Mouse (Mus musculus): ENCODE data around the gene Rps28. TPM values are rescaled to one million over a fixed set of nuclear protein-coding genes. Genes with fewer than 3 reads are reported as not detected.
A peak's percentile ranks its signal among the peaks of the same experiment; 100 is the strongest.

The Rps28 gene
- total RNA-seq, 2 experiments from 2014 or later = 756 to 834 TPM

DNA sequence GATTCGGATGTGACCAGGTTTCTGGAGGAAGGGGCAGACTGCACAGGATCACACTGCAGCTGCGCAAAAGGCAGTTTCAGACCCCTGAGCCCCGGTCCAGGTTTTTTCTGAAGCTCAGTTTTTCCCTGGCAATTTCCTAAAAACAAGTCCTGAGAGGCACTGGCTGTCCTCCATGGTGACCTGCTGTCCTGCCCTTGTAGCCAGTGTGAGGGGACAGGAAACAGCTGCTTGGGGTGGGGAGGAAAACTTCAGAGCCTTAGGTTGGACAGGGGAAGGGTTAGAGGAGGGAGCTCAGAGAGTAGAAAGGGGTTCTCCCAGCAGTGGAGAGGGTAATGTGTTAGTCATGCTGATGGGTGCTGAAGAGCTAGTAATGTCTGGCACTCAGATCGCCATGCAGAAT, 11.4 kb downstream of the Rps28 start:
- no peak for DNase-seq (ENCODE audit: low spot score in 2 of 2)

DNA sequence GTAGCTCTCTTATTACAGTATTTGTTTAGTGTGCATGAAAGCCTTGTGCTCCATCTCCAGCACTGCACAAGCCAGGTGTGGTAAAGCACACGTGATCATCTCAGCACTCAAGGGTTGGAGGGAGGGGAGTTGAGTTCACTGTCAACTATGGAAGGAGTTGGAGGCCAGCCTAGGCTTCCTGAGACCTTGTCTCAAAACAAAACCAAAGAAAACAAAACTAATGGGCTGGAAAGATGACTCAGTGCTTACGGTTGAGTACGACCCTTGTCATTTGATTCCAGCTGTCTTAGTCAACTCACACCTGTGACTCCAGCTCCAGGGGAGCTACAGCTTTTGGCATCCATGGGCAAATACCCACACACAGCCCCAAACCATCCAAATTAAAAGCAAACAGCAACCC, 11.9 kb downstream of the Rps28 start:
- no peak for DNase-seq (ENCODE audit: low spot score in 2 of 2)

DNA sequence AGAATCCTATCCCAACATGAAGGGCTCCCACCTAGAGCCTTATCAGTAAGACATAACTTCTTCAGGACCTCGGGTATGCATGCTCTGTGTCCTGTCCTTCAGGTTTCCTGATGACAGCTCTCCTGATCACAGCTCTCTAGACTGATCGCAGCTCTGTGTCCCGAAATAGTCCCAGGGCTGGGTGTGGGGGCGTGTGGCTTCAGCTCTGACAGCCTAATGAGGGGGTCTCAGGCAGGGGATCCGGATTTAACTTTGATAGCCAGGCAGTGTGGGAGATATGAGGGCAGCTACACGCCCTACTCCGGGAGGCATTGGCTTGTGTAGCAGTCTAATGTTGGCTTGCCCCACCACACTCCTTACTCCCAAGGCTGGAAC, 13.2 kb downstream of the Rps28 start:
- no peak for DNase-seq (ENCODE audit: low spot score in 2 of 2)

DNA sequence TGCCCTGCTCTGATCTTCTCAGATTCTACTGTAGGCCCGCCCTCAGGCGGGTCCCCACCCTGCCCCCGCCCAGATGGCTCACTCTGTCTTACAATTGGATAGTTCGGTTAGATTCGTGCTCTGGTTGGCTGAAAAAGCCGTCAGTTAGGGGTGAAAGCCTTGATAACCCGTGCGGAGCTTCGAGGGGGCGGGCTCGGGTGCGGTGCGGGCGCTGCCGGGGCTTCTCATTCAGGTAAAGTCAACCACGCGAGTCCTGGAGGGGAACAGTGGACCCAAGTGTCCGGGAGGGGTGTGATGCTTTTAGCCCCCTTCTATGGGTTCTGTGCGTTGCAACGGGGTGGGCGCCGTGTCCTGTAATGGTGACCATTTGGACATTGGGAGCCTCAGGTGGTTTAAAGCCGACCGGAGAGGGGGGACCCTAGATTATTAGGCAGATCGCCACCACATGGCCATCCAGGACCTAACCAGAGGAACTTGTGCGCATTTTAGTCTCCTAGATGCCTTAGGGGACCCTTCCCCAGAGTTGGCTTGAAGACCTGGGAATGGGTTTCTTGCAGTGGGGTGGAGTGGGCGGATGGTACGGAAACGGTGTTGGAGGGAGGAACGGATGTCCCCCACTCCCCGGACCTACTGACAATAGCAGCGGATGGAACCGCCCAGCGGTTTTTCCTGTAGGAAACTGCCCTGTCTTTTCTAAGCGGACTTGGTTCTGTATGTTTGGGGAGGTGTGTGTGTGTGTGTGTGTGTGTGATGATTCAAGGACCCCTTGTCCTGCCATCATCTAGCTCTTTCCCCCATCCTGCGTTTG, 13.8 kb downstream of the Rps28 start, which contains the start of gene Kank3:
Kank3 (plus strand) TSS at position 186 of the 808 bp plus-strand sequence.
- DNase-seq (ENCODE audit: low spot score in 2 of 2) = peak; percentile 84 to 97

DNA sequence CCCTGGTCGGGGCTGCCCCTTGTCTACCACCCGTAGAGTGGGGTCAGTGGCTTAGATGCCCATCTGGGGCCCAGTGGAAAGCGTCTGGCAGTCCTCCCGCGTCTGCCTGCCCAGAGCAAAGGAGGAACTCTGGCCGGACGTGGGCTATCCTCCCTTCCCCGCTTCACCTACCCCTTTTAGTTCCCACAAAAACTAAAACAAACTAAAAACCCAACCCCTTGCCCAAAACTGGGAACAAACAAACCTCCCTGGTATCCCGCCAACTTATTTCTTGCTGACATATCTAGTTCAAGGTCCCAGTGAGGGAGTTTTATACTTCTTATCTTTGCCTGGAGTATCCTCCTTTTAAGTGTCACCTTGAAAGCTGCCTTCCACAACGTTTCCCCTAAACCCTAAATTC, 16.2 kb downstream of the Rps28 start:
- no peak for DNase-seq (ENCODE audit: low spot score in 2 of 2)

DNA sequence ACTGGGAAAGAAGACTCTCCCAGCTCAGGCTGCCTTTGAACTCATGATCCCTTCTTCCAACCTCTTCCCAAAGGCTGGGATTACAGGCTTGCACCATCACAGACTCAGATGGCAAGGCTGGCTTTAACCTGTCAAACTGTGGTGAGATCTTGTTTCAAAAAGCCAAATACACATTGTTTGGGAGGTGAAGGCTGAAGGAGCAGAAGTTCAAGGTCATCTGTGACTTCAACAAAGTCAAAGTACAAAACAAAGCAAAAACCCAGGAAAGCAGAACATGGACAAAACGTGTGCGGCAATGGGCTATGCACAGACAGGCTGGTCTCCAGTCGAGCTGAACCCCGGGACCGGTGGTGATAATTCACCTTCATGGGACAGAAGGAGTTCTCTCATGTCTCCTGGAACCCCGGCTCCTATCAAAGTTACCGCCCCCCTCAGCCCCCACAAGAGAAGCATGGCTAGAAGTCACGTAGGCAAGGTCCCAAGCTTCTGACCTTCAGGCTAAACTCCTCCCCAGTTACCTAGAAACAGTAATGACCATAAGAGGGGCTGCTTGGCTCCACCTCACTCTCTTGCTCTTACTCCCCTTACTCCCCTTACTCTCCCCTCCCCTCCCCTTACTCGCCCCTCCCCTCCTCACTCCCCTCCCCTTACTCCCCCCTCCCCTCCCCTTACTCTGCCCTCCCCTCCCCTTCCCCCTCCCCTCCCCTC, 17.0 kb downstream of the Rps28 start:
- no peak for DNase-seq (ENCODE audit: low spot score in 2 of 2)

DNA sequence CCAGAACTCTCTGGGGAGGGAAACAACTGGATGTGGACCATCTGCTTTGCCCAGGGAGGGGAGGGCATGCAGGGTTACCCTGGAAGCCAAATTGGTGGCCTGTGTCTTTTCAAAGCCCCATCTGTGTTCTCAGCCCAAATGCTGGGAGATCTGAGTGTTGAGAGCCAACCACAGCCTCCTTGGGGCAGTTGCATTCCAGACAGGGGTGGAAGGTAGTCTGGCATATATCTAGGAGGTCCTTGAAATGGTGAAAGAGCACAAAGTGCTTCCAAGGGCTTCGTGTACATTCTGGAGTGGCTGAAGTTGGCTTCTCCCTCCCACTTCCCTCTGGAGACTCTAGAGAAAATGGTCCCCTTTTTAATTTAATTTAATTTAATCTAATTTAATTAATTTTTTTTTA, 19.6 kb downstream of the Rps28 start:
- DNase-seq (ENCODE audit: low spot score in 2 of 2) = no peak

DNA sequence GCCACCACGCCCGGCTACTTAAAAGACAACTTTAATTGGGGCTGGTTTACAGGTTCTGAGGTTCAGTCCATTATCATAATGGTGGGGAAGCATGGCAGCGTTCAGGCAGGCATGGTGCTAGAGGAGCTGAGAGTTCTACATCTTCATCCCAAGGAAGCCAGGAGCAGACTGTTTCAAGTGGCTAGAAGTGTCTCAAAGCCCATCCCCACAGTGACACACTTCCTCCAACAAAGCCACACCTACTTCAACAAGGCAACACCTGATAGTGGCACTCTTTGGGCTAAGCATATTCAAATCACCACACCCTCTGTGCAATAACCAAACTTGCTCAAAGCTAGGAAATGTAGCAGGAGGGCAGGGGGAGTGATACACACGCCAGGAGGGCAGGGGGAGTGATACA, 20.2 kb downstream of the Rps28 start:
- DNase-seq (ENCODE audit: low spot score in 2 of 2) = no peak

DNA sequence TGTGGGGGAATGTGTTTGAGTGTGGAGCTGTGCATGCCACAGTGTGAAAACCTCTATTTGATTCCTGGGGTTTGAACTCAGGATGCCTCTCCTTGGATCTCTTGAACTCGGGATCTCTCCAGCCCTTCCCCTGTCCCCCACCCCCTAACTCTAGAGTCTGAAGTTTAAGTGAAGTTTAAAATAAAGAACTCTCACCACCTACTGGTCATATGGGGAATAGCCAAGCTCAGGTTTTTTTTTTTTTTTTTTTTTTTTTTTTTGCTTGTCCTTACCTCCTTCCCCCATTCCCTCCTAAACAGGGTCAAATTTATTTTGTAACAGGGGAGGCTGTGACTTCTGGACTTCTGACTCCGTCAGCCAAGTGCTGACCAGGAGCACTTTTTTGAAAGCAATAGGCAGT, 22.1 kb downstream of the Rps28 start:
- DNase-seq (ENCODE audit: low spot score in 2 of 2) = no peak

DNA sequence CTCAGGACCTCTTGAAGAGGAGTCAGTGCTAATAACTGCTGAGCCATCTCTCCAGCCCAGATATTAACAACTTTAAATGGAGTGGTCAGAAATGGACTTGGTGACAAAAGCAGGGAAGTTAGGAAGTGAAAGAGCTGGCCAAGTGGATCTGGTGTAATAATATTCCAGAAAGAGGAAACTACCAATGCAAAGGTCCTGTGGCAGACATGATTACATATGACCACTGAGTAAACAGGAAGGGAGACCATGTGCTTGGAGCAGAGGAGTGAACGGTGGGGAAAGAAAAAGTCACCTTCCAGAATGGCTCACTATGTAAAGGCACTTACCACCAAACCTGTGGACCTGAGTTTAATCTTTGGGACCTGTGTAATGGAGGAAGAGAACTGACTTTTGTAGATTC, 25.1 kb downstream of the Rps28 start:
- DNase-seq (ENCODE audit: low spot score in 2 of 2) = no peak

DNA sequence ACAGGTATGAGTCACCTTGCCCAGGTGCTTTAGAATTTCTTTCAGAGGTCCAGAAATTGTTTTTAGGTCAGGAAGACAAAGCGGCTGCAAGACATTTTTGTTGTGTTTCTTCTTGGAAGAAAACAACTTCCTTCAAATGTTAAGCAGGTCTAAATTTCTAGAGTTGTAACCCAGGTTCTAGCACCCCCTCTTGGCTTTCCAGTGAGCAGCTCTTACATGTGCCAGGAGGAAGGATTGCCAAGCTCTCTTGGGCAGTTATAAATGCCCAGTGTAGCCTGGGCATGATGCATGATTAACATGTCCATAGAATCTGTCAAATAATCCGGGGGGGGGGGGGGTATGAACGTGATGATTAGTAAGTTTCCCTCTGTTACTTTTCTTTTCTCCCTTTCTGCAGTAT, 26.1 kb downstream of the Rps28 start:
- DNase-seq (ENCODE audit: low spot score in 2 of 2) = peak in 1 of 2 experiments; percentile 6

DNA sequence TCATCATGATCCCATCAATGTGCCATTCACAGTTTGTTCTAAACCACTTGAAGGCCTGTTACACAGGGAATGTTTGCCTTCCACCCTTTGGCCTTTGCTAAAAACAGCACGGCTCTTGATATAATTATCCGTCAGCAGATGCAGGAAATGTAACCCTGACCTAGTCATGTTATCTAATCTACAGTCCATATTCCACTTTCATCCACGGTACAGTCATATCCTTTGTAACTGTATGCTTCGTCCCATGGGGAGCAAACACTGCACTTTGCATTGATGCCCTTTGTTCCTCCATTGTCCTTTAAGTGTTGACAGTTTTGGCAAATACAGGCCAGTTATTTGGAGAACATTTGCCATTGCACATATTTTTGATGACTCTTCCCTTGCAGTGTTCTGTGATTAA, 35.6 kb downstream of the Rps28 start:
- DNase-seq (ENCODE audit: low spot score in 2 of 2) = no peak

DNA sequence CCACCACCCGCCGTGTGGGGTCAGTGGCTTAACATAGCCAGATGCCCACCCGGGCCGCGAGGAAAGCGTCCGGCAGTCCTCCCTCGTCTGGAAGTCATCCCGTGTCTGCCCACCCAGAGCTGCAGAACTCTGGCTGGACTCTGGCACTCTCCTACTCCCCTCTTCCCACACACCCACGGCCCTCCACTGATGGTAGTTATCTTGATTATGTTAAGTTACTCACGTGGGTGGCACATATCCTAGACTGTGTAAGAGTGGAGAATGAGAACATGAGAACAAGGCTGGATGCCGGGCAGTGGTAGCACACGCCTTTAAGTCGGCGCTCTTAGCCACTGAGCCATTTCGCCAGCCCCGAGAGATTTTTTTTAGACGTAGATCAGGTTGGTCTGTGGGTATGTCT, 38.0 kb downstream of the Rps28 start:
- no peak for DNase-seq (ENCODE audit: low spot score in 2 of 2)

DNA sequence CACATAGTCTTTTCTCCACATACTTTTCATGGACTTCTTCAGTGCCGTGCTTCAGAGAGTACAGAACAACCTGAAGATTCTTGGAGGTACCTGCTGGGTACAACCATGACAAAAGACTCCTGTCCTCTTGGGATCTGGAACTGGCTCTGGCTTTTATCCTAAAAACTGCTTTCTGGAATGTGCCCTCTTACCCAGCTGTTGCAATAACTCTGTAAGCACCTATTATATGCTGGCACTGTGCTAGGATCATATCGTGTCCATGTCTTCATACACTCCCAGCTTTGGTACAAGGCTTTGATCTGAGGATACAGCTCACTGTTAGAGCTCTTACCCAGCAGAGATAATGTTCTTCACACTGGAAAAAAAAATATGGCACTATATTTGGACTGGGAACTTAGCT, 39.4 kb downstream of the Rps28 start:
- DNase-seq (ENCODE audit: low spot score in 2 of 2) = no peak

DNA sequence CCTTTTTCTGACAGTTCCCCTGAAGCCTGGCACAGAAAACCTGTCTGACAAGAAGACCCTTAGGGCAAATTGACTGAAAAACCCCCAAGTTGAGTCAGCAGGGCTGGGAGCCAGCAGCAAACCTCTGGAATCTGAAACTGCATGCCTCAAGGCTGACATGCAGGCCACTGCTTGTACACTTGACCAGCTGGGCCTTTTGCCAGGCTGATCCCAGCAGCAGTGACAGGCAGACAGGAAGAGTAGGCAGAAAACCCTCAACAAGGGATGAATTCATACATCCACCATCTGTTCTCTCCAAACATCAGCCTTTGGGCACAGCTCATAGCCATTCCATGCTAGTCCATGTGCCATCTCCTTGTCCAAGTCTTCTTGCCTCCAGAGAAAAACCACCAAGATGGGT, 41.0 kb downstream of the Rps28 start:
- no peak for DNase-seq (ENCODE audit: low spot score in 2 of 2)

DNA sequence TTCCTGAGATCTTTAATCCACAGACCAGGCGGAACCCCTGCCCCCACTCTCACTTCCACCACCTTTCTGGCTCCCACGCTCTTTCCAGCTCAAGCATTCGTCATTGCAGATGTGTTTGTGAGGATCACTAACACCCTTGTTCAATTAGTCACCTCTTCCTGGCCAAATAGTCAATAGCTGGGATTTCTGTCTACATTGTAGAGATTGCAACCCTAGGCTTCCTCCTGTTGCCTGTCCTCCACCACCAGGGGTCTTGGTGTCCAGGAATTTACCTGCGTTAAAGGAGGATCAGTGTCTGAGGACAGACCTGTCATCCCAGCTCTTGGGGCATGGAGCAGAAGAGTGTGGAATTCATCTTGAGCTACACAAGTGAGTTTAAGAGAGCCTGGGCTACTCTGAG, 42.3 kb downstream of the Rps28 start:
- no peak for DNase-seq (ENCODE audit: low spot score in 2 of 2)

DNA sequence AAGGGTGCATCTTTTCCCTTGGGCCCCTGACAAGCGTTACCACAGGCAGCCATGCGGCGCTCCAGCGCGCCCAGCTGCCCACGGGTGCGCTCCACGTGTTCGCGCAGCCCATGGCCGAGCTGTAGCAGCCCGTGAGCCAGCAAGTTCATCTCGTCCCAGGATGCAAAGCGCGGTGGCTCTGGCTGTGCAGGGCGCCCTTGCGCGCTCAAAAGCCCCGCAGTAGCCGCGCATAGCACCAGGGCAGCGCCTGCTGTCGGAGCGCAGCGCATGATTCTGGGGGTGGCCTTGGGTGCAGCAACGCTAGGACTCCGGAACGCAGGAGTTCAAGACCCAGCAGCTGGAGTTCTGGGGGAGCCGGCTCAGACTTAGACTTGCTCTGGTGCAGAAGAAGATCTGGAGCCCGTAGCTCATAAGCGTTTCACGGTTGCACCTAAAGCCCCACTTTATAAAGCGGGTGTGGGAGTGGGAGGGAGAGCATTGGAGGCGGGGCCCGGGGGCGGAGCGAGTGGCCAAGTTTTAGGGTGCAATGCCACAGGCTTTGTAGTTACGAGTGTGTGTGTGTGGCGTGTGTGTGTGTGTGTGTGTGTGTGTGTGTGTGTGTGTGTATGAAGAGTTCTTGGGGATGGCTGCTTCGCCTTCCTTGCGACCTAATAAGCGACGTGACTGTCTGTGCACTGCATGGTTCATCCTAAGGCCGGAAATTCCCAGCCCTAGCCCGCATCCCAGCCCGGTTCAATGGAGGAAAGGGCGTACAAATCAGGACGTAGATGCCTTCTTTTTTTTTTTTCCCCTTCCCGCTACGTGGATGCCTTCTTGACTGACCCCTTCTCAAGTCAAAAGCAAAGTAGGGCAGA, 43.0 kb downstream of the Rps28 start, which contains the start of gene Angptl4:
Angptl4 (minus strand) TSS at position 707 of the 854 bp plus-strand sequence.
- DNase-seq (ENCODE audit: low spot score in 2 of 2) = peak; percentile 31 to 35

DNA sequence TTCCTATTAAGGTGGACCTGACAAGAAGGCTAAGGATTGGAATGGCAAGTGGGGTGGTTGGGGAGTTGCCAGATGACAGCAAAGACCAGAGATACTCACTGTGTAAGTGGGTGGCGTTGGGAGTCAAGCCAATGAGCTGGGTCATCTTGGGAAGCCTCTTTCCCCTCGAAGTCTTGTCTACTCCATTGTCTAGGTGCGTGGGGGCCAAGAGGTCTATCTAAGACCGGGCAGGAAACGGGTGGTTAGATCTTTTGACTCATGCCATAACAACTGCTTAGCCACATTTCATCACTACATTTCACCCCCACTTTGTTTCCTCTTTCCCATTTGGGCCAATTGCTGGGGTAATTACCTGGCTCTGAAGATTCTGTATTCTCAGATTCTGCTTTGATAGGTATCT, 43.9 kb downstream of the Rps28 start:
- no peak for DNase-seq (ENCODE audit: low spot score in 2 of 2)

DNA sequence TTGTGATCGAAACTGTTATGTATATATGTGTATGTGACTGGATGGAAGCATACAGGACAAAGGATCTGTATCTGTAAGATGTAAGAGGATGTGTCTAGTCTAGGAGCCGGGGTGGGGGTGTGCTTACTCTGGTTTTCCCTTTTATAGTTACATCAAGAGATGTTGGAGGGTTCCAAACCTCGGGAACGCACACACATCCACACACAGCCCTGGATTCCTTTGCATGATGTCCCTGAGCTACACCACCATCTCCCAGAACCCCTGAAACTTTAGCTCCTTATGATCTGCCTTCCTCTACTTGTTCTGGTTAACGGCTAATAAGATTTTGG, 44.4 kb downstream of the Rps28 start:
- no peak for DNase-seq (ENCODE audit: low spot score in 2 of 2)

DNA sequence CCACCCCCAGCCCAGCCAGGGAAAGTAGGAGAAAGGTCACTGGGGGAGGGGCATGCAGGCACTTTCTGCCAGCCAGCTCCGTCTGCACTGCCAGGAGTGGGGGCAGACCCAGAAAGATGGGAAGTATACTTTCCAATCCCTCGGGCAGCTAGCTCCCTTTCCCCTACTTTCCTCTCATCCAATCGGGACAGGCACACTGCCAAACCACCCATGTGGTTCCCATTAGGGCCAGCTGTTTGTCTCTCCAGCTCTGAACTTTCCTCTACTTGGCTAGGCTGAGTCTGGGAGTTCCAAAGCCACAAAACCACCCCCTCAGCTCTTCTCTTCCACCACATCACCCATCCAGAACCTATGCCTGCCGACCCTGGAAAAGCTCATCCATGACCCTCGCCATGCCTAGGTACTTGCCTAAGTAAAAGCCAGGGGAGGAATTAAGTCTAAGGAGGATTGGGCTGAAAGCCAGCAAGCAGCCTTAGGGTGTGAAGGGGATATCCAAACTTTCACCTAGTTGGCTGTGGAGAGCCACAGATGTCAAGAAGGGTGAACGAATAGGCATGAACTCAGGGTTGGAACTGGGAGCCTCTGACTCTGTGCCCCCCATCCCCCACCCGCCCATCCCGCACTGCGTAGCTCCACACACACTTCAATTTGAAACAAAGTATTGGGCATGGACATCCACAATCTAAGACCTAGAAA, 44.9 kb downstream of the Rps28 start:
- peak; percentile 81 to 91 for DNase-seq (ENCODE audit: low spot score in 2 of 2)

DNA sequence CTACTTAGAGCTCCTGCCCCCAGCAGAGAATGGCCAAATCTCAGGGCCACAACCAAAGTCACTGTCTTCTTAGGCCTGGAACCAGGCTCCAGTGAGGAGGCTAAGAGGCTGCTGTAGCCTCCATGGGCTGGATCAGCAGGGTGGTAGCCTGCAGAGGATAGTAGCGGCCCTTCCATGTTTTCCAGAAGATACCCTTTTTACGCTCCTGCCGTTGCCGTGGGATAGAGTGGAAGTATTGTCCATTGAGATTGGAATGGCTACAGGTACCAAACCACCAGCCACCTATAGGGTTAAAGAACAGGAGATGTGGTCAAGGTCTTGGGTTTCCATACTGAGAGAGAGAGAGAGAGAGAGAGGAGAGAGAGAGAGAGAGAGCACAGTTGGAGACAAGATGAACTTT, 49.1 kb downstream of the Rps28 start:
- no peak for DNase-seq (ENCODE audit: low spot score in 2 of 2)

Measured in layer of hippocampus, adult 18-20 months (tissue).